Mouse (Mus musculus) embryonic facial prominence, embryonic 12.5 days (tissue): ENCODE measurements at regions not wholly inside any gene's neighbourhood (a gene's known extent, or its start where the extent isn't known, plus 50 kb on each side); places are given as distances from the start of the nearest gene placed in this dataset.

Source experiments
- ATAC-seq: fragments of 200-750 bp; cut with Nextera tagmentation; 2 replicates; pipeline ENCODE4 v1.8.0; 2017; ENCODE audit not compliant: insufficient number of reproducible peaks, insufficient read depth, low FRiP score, low TSS enrichment
- H3K27ac ChIP-seq: fragments of 300-500 bp; sonication (generic); 2 replicates; pipeline ENCODE4 v1.5.1; 2016; ENCODE audit warnings: mild to moderate bottlenecking
- H3K27me3 ChIP-seq: fragments of 300-500 bp; sonication (generic); 2 replicates; pipeline ENCODE4 v1.6.1; 2016; ENCODE audit warnings: mild to moderate bottlenecking, moderate library complexity
- H3K36me3 ChIP-seq: fragments of 300-500 bp; sonication (generic); 2 replicates; pipeline ENCODE4 v1.6.1; 2016; ENCODE audit warnings: mild to moderate bottlenecking
- H3K4me1 ChIP-seq: fragments of 300-500 bp; sonication (generic); 2 replicates; pipeline ENCODE4 v1.6.1; 2016
- H3K4me2 ChIP-seq: fragments of 300-500 bp; sonication (generic); replicated peaks from 2 replicates; pipeline ENCODE4 v1.6.1; 2016; ENCODE audit warnings: mild to moderate bottlenecking, moderate library complexity
- H3K4me3 ChIP-seq: fragments of 300-500 bp; sonication (generic); 2 replicates; pipeline ENCODE4 v1.5.1; 2016; ENCODE audit warnings: mild to moderate bottlenecking
- H3K9ac ChIP-seq: fragments of 300-500 bp; sonication (generic); 2 replicates; pipeline ENCODE4 v1.6.1; 2016; ENCODE audit warnings: mild to moderate bottlenecking, moderate library complexity
- H3K9me3 ChIP-seq: fragments of 300-500 bp; sonication (generic); 2 replicates; pipeline ENCODE4 v1.6.1; 2016; ENCODE audit warnings: mild to moderate bottlenecking, moderate library complexity
- WGBS: fragments of 180-500 bp; shearing (Covaris S2); methylation state at CpG from one replicate; pipeline ENCODE4 v1.1.7; 2016; 5-methylcytosine and 5-hydroxymethylcytosine counted together

DNA sequence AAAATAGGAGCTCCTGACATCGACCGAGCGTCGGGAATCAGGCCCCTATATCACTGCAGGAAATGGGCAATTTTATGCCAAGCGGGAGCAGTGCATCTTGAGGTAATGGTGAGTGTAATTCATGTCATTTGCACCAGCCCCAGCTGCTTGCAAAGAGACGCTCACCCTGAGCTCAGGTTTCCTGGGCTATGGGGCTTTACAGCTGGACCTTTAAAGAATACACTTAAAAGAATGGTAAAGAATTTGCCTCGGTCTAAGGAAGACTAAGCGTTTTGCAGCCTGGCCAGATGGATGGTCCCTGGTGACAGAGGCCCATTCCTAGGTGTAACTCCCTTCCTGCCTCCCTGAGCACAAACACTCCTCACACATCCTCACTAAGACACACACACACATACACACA lies 194.2 kb downstream of the Ajap1 start:
- WGBS, result 37% methylated on average over 8 of the region's 8 CpGs
- no peak overlapping the region for H3K4me2 ChIP-seq
- no peak overlapping the region for H3K27ac ChIP-seq
- ATAC-seq, result no peak
- H3K4me3 ChIP-seq, result no peak overlapping the region
- H3K4me1 ChIP-seq, result no peaks in the 10 kb centered on the region
- no peaks in the 10 kb centered on the region for H3K27me3 ChIP-seq
- no peaks in the 10 kb centered on the region for H3K36me3 ChIP-seq
- 0 out of 2 replicates have a peak, but pooled peaks cover 2% of the 10 kb centered on the region for H3K9me3 ChIP-seq
- no peak overlapping the region for H3K9ac ChIP-seq

GRCm38 (mm10) chr4:153284209-153284608 lies 198.4 kb downstream of the Ajap1 start:
- no peak for ATAC-seq
- H3K27ac ChIP-seq, result no peak overlapping the region

DNA sequence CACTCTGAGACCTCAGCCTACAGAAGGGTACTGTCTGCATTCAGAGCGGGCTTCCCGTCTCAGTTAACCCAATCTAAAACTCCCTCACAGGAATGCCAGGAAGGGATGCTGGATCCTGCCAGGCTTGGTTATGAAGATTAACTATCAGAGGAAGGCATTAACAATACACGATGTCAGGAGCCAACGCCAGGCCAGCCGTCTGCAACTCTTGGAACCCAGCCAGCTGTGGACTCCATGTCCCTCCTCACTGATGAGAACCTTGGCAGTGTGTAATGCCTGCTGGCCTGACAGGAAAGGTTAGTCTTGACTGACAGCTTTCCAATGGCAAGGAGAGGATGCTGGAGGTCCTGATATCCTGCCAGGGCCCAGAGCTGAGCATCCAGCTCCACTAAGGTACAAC lies 206.0 kb downstream of the Ajap1 start:
- no peak overlapping the region for H3K4me2 ChIP-seq
- H3K27me3 ChIP-seq, result no peaks in the 10 kb centered on the region
- no peaks in the 10 kb centered on the region for H3K9me3 ChIP-seq
- H3K4me3 ChIP-seq, result no peak overlapping the region
- H3K36me3 ChIP-seq, result no peaks in the 10 kb centered on the region
- WGBS, result 77% methylated on average over 5 of the region's 5 CpGs
- no peaks in the 10 kb centered on the region for H3K4me1 ChIP-seq
- no peak overlapping the region for H3K27ac ChIP-seq
- H3K9ac ChIP-seq, result no peak overlapping the region
- ATAC-seq, result no peak

More at GRCm38 (mm10) chr4:153284209-153284608, 198.4 kb downstream of the Ajap1 start:
- Histone ChIP-seq H3K4me2 (no peak overlapping the region), H3K4me1 (no peaks in the 10 kb centered on the region), H3K27me3 (no peaks in the 10 kb centered on the region), H3K9ac (no peak overlapping the region), H3K36me3 (no peaks in the 10 kb centered on the region), H3K4me3 (no peak overlapping the region), H3K9me3 (no peaks in the 10 kb centered on the region)
- WGBS, result 80% methylated on average over 5 of the region's 5 CpGs

- Histone ChIP-seq H3K9ac (no peak overlapping the region), H3K27me3 (no peaks in the 10 kb centered on the region), H3K36me3 (no peaks in the 10 kb centered on the region), H3K9me3 (no peaks in the 10 kb centered on the region), H3K4me2 (no peak overlapping the region), H3K4me1 (no peaks in the 10 kb centered on the region), H3K27ac (no peak overlapping the region), H3K4me3 (no peak overlapping the region)
- WGBS, result 51% methylated on average over 5 of the region's 5 CpGs
- ATAC-seq, result no peak
These were observed 211.2 kb downstream of the Ajap1 start for GRCm38 (mm10) chr4:153271376-153271775.

GRCm38 (mm10) chr4:153263216-153263805 lies 219.3 kb downstream of the Ajap1 start:
- H3K36me3 ChIP-seq, result no peaks in the 10 kb centered on the region
- H3K27ac ChIP-seq, result no peak overlapping the region
- no peaks in the 10 kb centered on the region for H3K27me3 ChIP-seq
- no peak overlapping the region for H3K9ac ChIP-seq
- H3K4me1 ChIP-seq, result no peaks in the 10 kb centered on the region
- no peak for ATAC-seq
- no peak overlapping the region for H3K4me2 ChIP-seq
- H3K9me3 ChIP-seq, result no peaks in the 10 kb centered on the region
- no peak overlapping the region for H3K4me3 ChIP-seq
- WGBS, result 67% methylated on average over 15 of the region's 15 CpGs

DNA sequence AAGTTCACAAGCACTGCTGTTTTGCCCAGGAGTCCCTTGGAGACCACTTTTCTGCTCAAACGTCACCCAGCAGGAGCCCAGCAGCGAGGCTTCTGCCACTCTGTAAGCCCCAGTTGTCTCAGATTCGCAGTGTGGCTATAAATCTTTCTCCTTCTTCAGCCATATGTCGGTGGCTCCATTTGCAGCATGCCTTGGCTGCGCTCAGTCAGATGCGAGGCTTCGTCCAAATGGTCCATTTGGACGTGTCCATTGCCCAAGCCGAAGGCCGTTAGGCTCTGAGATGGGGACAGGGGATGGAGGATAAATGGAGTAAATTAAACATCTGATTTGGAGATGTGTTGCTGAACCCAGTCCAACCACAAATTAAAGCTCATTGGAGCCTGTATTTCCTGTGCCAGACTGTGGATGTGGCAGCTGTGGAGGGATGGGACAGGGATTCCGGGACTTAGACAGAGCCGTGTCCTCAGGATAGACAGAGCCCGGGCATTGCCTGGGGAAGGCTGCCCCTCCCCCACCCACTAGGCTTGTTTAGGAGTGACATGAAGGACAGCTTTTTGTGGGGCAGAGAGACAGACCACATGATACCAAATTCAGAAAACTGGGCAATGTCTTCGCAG lies 221.6 kb downstream of the Ajap1 start:
- ATAC-seq, result no peak
- WGBS, result 77% methylated on average over 14 of the region's 14 CpGs

DNA sequence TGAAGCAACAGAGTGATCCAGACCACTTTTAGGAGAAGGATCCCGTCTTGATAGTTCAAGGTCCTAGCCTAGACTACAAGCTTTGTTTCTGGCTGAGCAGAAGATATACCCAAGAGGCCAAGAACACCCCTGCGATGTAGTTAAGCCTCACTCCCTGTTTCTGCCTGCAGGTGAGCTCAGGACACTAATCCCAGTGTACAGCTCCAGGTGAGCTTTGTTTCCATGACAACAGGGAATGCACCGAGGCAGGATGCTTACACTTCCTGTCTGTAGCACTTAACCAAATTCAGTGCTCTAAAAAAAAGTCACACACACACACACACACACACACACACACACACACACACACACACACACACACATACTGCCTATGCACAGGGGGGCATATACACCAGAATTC lies 230.7 kb downstream of the Ajap1 start:
- no peak overlapping the region for H3K9ac ChIP-seq
- no peak overlapping the region for H3K27ac ChIP-seq
- no peak for ATAC-seq
- 61% methylated on average over 3 of the region's 3 CpGs for WGBS
- H3K4me1 ChIP-seq, result no peaks in the 10 kb centered on the region
- H3K36me3 ChIP-seq, result no peaks in the 10 kb centered on the region
- H3K9me3 ChIP-seq, result no peaks in the 10 kb centered on the region
- no peak overlapping the region for H3K4me3 ChIP-seq
- no peak overlapping the region for H3K4me2 ChIP-seq
- H3K27me3 ChIP-seq, result no peaks in the 10 kb centered on the region

More for the DNA sequence above, 221.6 kb downstream of the Ajap1 start:
- no peaks in the 10 kb centered on the region for H3K36me3 ChIP-seq
- no peaks in the 10 kb centered on the region for H3K4me1 ChIP-seq
- no peak overlapping the region for H3K4me2 ChIP-seq
- H3K27ac ChIP-seq, result no peak overlapping the region
- H3K4me3 ChIP-seq, result no peak overlapping the region
- no peaks in the 10 kb centered on the region for H3K9me3 ChIP-seq
- H3K27me3 ChIP-seq, result no peaks in the 10 kb centered on the region
- no peak overlapping the region for H3K9ac ChIP-seq

GRCm38 (mm10) chr4:153251311-153251710 lies 231.3 kb downstream of the Ajap1 start:
- 61% methylated on average over 8 of the region's 8 CpGs for WGBS
- Histone ChIP-seq H3K4me3 (no peak overlapping the region), H3K9me3 (no peaks in the 10 kb centered on the region), H3K36me3 (no peaks in the 10 kb centered on the region), H3K27ac (no peak overlapping the region), H3K4me1 (no peaks in the 10 kb centered on the region), H3K4me2 (no peak overlapping the region), H3K9ac (no peak overlapping the region), H3K27me3 (no peaks in the 10 kb centered on the region)
- ATAC-seq, result no peak

- no peaks in the 10 kb centered on the region for H3K36me3 ChIP-seq
- peak overlapping the region; percentile 14; the same call in 1 of the 2 replicates for H3K4me2 ChIP-seq
- H3K27me3 ChIP-seq, result no peaks in the 10 kb centered on the region
- no peak overlapping the region for H3K4me3 ChIP-seq
- peaks cover 3% of the 10 kb centered on the region; the same call in 1 of the 2 replicates for H3K9me3 ChIP-seq
- WGBS, result 11% methylated on average over 12 of the region's 12 CpGs
- no peak overlapping the region for H3K27ac ChIP-seq
- peaks cover 16% of the 10 kb centered on the region; the same call in 1 of the 2 replicates for H3K4me1 ChIP-seq
- H3K9ac ChIP-seq, result no peak overlapping the region
- no peak for ATAC-seq
These were observed 245.9 kb downstream of the Ajap1 start for GRCm38 (mm10) chr4:153236680-153237079.

GRCm38 (mm10) chr4:153233762-153234161 lies 248.8 kb downstream of the Ajap1 start:
- no peaks in the 10 kb centered on the region for H3K36me3 ChIP-seq
- peaks cover 16% of the 10 kb centered on the region; the same call in 1 of the 2 replicates for H3K4me1 ChIP-seq
- H3K9me3 ChIP-seq, result peaks cover 3% of the 10 kb centered on the region; the same call in 1 of the 2 replicates
- H3K4me2 ChIP-seq, result no peak overlapping the region
- no peak overlapping the region for H3K4me3 ChIP-seq
- 58% methylated on average over 5 of the region's 5 CpGs for WGBS
- ATAC-seq, result no peak
- no peaks in the 10 kb centered on the region for H3K27me3 ChIP-seq
- H3K9ac ChIP-seq, result no peak overlapping the region
- no peak overlapping the region for H3K27ac ChIP-seq

DNA sequence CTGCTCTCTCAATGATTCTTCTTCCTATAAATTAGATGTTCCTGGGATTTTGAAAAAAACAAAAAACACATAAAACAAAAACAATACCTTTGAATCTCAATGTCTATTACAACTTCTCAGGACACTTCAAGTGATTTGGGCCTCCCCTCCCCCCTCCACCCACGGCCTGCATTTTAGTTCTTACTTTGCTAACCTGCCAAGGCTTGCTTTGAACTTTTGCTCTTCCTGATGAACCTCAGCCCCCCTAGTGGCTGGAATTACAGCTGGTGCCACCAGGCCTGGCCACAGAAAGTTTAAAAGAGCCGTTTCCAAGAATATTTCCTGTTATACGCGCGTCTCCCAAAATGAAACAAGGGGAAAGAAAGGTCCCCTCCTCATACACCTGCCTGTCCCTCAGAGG lies 253.4 kb downstream of the Ajap1 start:
- 47% methylated on average over 5 of the region's 5 CpGs for WGBS
- Histone ChIP-seq H3K4me2 (no peak overlapping the region), H3K9ac (no peak overlapping the region), H3K36me3 (no peaks in the 10 kb centered on the region), H3K4me3 (no peak overlapping the region), H3K27me3 (no peaks in the 10 kb centered on the region), H3K27ac (no peak overlapping the region), H3K4me1 (peaks cover 6% of the 10 kb centered on the region; the same call in 1 of the 2 replicates), H3K9me3 (peaks cover 3% of the 10 kb centered on the region; the same call in 1 of the 2 replicates)
- no peak for ATAC-seq

DNA sequence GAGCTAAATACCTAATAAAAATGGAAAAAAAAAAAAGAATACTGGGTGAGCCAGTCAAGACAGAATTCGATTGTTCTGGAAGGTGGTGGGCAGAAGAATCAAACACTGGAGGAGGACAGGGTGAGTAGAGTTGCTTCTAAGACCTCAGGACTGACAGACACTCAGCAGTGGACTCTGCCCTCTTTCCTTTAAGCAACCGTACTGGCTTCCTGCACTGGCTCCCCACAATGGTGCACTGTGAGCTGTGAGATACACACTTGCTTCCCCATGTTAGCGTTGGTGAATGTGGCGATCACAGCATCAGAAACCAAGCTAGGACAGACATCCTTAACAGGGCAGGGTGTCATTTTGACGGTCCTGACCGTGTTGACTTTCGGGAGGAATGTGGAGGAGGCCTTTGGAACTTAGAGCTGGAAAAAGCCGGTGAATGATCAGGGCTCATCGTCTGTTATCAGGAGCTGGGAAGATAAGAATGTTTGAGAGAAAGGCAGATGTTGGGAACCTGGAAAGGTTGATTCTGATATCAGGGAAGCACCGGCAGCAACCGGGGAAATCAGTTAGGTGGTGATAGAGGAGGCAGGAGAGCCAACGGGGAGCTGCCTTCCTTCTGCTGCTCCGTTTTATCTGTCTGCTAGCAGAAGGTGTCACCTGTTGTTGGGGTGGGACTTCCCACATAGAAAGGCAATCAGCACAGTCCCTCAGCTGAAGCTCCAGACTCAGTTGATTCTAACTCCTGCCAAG lies 254.8 kb downstream of the Ajap1 start:
- 77% methylated on average over 13 of the region's 13 CpGs for WGBS
- no peaks in the 10 kb centered on the region for H3K27me3 ChIP-seq

More for the DNA sequence above, 254.8 kb downstream of the Ajap1 start:
- Histone ChIP-seq H3K36me3 (no peaks in the 10 kb centered on the region), H3K9ac (no peak overlapping the region), H3K4me3 (no peak overlapping the region), H3K4me2 (no peak overlapping the region), H3K27ac (no peak overlapping the region), H3K4me1 (peaks cover 6% of the 10 kb centered on the region; the same call in 1 of the 2 replicates), H3K9me3 (peaks cover 3% of the 10 kb centered on the region; the same call in 1 of the 2 replicates)
- ATAC-seq, result no peak
